Mouse (Mus musculus) forebrain, embryonic 10.5 days (tissue): ENCODE results near the gene Tomm40. TPM values are rescaled to one million over a fixed set of nuclear protein-coding genes. Genes with fewer than 3 reads are reported as not detected.
"Not testable (repeated sequence)": the region's sequence is repeated elsewhere in the genome, so short reads cannot be mapped to it uniquely, and the experiment has no call there.

ENCODE experiments used
- DNase-seq: peaks from one replicate; pipeline ENCODE4 v3.0.0-alpha.2; 2017; ENCODE audit warnings: low spot score; ENCODE audit errors: extremely low spot score
- H3K27ac ChIP-seq: fragments of 300-500 bp; sonication (generic); 2 replicates; pipeline ENCODE4 v1.5.1; 2016; ENCODE audit warnings: mild to moderate bottlenecking
- H3K27me3 ChIP-seq: fragments of 300-500 bp; sonication (generic); 2 replicates; pipeline ENCODE4 v1.6.1; 2016; ENCODE audit warnings: mild to moderate bottlenecking; ENCODE audit not compliant: poor library complexity, severe bottlenecking
- H3K36me3 ChIP-seq: fragments of 300-500 bp; sonication (generic); replicated peaks from 2 replicates; pipeline ENCODE4 v1.6.1; 2016; ENCODE audit warnings: mild to moderate bottlenecking, moderate library complexity
- H3K4me1 ChIP-seq: fragments of 300-500 bp; sonication (generic); 2 replicates; pipeline ENCODE4 v1.6.1; 2016
- H3K4me3 ChIP-seq: fragments of 300-500 bp; sonication (generic); 2 replicates; pipeline ENCODE4 v1.5.1; 2016; ENCODE audit warnings: mild to moderate bottlenecking, moderate library complexity
- H3K9me3 ChIP-seq: fragments of 300-500 bp; sonication (generic); 2 replicates; pipeline ENCODE4 v1.6.1; 2016; ENCODE audit warnings: mild to moderate bottlenecking, moderate library complexity
- WGBS: fragments of 180-500 bp; shearing (Covaris S2); methylation state at CpG from one replicate; pipeline ENCODE4 v1.1.7; 2016; 5-methylcytosine and 5-hydroxymethylcytosine counted together
- polyA plus RNA-seq: library from polyadenylated mRNA; unstranded; fragments of >200 nt; fragmentation: Nextera tagmentation; extraction: Ambion mirVana; gene quantifications from 2 replicates; pipeline ENCODE4 v1.2.1, GENCODE M21; 2016

Gene Tomm40
- polyA plus RNA-seq, 1 experiment from 2014 or later, result 187 TPM

DNA sequence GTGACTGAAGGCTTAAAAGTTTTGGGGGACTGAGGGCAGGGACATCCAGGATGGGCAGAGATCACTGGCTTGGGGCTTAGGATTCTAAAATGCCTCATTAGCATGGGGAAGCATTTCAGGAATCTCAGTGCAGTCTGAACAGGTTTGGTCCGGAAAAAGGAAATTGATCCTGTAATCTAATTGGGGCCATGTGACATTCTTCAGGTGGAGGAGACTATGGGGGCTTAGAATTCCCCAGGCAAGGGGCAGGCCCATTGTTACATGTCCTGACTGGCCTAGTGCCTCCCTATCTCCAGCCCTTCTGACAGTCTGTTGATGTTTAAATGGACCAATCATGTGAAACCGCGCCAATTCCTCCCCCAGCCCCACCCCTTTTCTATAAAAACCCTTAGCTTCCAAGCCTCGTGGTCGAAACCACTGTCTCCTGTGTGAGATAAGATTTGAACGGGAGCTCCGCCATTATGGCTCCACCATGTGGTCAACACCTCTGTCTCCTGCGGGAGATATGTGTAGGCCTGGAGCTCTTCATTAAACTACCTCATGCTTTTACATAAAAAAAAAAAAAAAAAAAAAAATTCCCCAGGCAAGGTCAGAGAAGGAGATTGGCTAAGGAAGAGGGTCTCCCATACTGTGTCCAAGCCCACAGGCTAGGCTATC, 28.2 kb downstream of the Tomm40 start:
- Histone ChIP-seq H3K27ac (peak overlapping the region; percentile 56; the same call in 1 of the 2 replicates), H3K4me1 (peaks cover 11% of the 10 kb centered on the region)
- not testable (repeated sequence) for H3K9me3 ChIP-seq, H3K27me3 ChIP-seq, H3K4me3 ChIP-seq, DNase-seq, H3K36me3 ChIP-seq
- 71% methylated on average over 8 of the region's 8 CpGs for WGBS

DNA sequence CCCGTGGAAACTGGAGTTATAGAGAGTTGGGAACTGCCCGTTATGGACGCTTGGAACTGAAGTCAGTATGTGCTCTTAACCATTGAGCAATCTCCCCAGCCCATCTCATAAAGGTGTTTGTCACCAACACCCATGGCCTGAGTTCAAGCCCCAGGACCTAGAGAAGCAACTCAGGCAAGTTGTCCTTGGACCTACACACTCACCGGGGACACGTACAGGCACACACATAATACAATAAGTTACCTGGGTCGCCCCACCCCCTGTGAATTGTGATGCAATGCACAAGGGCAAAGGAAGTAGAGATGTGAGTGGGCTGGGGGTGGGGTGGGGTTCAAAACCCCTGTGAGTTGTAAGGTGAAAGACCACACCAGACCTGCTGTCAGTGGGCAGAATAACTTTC, 28.7 kb downstream of the Tomm40 start:
- H3K36me3 ChIP-seq, result no peaks in the 10 kb centered on the region
- 86% methylated on average over 6 of the region's 6 CpGs for WGBS
- H3K27ac ChIP-seq, result peak overlapping the region; percentile 56; the same call in 1 of the 2 replicates
- peaks cover 6% of the 10 kb centered on the region; the same call in 1 of the 2 replicates for H3K4me1 ChIP-seq
- H3K4me3 ChIP-seq, result no peak overlapping the region
- DNase-seq, result no peak
- no peaks in the 10 kb centered on the region for H3K27me3 ChIP-seq
- no peaks in the 10 kb centered on the region; the same call in 1 of the 2 replicates for H3K9me3 ChIP-seq

DNA sequence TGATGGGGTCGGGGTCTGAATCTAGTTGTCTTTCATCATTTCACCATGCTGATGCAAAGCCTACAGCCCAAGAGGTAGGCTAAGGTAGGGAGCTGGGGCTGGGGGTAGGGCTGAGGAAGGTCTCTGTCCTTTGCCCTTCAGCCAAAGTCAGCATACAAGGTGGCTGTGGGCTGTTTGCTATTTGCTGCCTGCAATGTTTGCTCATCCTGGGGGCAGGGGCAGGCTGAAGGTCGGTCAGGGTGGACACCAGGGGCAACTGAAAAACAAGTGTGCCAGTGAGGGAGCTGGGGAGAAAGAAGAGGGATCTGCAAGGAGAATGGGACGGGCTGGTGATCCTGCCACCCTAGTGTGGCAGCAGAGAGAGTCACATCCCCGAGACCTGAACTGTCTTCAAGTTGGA, 29.9 kb downstream of the Tomm40 start:
- Histone ChIP-seq H3K27me3 (no peaks in the 10 kb centered on the region), H3K4me3 (no peak overlapping the region), H3K4me1 (peaks cover 6% of the 10 kb centered on the region; the same call in 1 of the 2 replicates), H3K36me3 (no peaks in the 10 kb centered on the region), H3K9me3 (no peaks in the 10 kb centered on the region; the same call in 1 of the 2 replicates), H3K27ac (no peak overlapping the region)
- WGBS, result 70% methylated on average over 4 of the region's 4 CpGs
- DNase-seq, result no peak

DNA sequence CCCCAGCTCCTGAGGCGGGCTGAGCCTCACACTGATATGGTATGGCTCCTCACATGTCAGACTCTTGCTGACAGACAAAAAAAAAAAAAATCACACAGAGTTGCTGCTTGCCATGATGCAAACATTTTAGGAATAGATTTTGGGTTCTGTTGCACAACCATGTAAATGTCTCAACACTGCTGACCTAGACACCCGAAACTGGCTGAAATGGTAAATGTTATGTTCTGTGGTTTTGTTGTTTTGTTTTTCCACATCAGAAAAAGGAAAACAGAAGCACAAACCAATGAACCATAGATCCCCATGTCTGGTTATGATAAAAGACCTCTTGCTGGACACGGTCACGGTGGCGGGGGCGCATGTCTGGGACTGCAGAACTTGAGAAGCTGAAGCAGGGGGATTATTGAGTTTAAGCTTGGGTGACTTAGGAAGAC, 31.5 kb downstream of the Tomm40 start:
- H3K4me3 ChIP-seq, result no peak overlapping the region
- no peaks in the 10 kb centered on the region for H3K27me3 ChIP-seq
- no peak for DNase-seq
- WGBS, result 91% methylated on average over 6 of the region's 6 CpGs
- H3K27ac ChIP-seq, result no peak overlapping the region
- peaks cover 6% of the 10 kb centered on the region; the same call in 1 of the 2 replicates for H3K4me1 ChIP-seq
- no peaks in the 10 kb centered on the region for H3K36me3 ChIP-seq
- no peaks in the 10 kb centered on the region for H3K9me3 ChIP-seq

DNA sequence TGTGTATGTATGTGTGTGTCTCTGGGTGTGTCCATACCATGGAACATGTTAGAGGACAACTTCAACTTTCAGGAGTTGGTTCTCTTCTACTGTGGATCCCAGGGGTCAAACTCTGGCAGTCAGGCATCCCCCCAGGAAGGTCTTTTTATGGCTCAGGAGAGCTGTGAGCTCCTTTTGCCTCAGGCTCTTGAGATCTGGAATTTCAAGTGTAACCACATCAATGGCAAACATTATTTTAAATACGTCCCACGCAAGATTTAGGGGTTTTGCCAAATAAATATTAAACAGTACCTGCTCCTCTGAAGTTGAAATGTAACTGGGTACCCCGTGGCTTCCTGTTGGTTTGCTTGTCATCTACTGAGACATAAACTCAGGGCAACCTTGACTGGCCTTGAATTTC, 32.3 kb downstream of the Tomm40 start:
- Histone ChIP-seq H3K27me3 (no peaks in the 10 kb centered on the region), H3K9me3 (no peaks in the 10 kb centered on the region), H3K27ac (no peak overlapping the region), H3K4me3 (no peak overlapping the region), H3K4me1 (peaks cover 6% of the 10 kb centered on the region; the same call in 1 of the 2 replicates), H3K36me3 (no peaks in the 10 kb centered on the region)
- WGBS, result 80% methylated on average over 3 of the region's 3 CpGs
- DNase-seq, result no peak

DNA sequence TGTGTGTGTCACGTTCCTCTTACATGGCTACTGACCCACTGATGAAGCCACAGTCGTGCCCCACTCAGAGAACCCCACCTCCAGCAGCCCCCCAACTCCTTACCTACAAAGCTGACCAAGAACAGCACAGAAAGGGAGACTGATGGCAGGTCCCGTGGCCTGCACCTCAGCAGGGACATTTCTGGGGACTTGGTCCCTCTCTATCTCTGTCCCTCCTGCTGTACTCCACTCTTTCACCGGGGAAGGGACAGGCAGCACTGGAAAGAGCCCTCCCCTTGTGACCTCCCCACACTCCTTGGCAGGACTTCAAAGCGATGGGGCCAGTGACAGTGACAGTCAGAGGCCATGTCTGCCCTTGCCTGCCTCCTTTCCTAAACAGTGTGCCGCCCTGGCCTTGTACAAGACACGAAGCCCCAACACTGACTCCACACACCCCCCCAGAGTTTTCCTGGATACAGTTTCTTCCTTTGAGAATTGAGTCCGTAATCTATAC, 34.0 kb downstream of the Tomm40 start, which contains the start of the genes Gm44805 and Apoc4:
TSS of gene Gm44805 (minus strand) at position 222 of the 493 bp plus-strand sequence.
TSS of gene Apoc4 (minus strand) at position 278 of the 493 bp plus-strand sequence.
- Histone ChIP-seq H3K4me1 (no peaks in the 10 kb centered on the region), H3K27me3 (no peaks in the 10 kb centered on the region), H3K36me3 (no peaks in the 10 kb centered on the region), H3K27ac (no peak within 1 kb of the TSS), H3K9me3 (no peaks in the 10 kb centered on the region), H3K4me3 (no peak within 1 kb of the TSS)
- no peak for DNase-seq
- WGBS, result 71% methylated on average over 8 of the region's 8 CpGs

DNA sequence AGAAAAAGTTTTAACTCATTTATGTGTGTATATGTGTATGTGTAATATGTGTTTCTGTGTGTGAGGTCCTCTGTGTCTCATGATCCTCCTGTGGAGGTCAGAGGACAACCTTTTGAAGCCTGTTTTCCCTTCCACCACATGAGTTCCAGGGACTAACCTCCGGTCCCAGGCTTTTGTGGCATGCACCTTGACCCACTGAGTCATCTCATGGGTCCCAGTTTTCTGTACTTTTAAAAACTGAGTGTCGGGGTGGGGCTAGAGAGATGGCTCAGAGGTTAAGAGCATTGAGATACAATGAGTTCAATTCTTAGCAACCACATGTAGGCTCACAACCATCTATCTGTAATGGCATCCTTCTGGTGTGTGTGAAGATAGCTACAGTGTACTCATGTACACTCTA, 34.5 kb downstream of the Tomm40 start:
- H3K27ac ChIP-seq, result no peak overlapping the region
- 82% methylated on average over 2 of the region's 2 CpGs for WGBS
- H3K9me3 ChIP-seq, result no peaks in the 10 kb centered on the region
- H3K36me3 ChIP-seq, result no peaks in the 10 kb centered on the region
- H3K4me3 ChIP-seq, result no peak overlapping the region
- H3K4me1 ChIP-seq, result no peaks in the 10 kb centered on the region
- no peak for DNase-seq
- H3K27me3 ChIP-seq, result no peaks in the 10 kb centered on the region

DNA sequence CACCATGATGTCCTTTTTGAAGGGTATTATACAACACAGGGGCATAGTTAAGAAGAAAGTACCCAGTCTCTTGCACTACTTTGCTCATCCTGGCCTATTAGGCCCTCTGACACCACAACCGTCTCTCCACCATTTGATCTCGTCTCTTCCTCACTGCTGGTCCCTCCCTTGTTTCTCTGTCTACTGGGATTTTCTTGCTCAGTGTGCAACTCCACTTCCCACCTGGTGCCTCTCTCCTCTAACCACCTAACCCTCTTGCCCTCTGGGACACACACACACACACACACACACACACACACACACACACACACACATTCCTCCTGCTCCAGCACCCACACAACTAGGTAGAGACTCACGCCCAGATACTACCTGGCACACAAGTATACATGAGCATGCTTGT, 36.3 kb downstream of the Tomm40 start:
- H3K27ac ChIP-seq, result no peak overlapping the region
- no peaks in the 10 kb centered on the region for H3K4me1 ChIP-seq
- 90% methylated on average over 3 of the region's 3 CpGs for WGBS
- no peaks in the 10 kb centered on the region for H3K9me3 ChIP-seq
- DNase-seq, result no peak
- H3K36me3 ChIP-seq, result no peaks in the 10 kb centered on the region
- no peak overlapping the region for H3K4me3 ChIP-seq
- no peaks in the 10 kb centered on the region for H3K27me3 ChIP-seq

DNA sequence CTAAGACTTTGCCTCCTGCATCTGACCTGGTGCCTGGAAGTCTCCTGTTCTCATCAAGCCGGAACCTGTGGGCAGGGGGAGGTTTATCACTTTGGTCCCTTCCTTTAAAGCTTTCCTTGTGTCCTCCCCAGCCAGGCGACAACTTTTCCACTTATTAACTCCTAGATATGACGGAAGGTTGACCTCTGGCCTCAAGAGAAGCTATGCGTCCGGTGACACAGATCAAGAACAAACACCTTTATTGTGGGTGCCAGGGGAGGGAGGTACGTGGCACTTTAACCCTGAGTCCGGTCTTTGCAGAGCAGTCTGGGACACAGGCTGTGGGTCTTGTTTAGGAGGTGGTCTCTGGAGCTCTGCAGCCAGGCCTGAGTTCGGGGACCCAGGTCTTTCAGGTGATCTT, 37.4 kb downstream of the Tomm40 start, which contains the start of gene Apoc2:
TSS of gene Apoc2 (minus strand) at position 70 of the 400 bp plus-strand sequence.
- no peak within 1 kb of the TSS for H3K27ac ChIP-seq
- H3K4me1 ChIP-seq, result no peaks in the 10 kb centered on the region
- H3K27me3 ChIP-seq, result no peaks in the 10 kb centered on the region
- no peak within 1 kb of the TSS for H3K4me3 ChIP-seq
- no peaks in the 10 kb centered on the region for H3K9me3 ChIP-seq
- H3K36me3 ChIP-seq, result no peaks in the 10 kb centered on the region
- DNase-seq, result no peak
- 84% methylated on average over 8 of the region's 8 CpGs for WGBS

DNA sequence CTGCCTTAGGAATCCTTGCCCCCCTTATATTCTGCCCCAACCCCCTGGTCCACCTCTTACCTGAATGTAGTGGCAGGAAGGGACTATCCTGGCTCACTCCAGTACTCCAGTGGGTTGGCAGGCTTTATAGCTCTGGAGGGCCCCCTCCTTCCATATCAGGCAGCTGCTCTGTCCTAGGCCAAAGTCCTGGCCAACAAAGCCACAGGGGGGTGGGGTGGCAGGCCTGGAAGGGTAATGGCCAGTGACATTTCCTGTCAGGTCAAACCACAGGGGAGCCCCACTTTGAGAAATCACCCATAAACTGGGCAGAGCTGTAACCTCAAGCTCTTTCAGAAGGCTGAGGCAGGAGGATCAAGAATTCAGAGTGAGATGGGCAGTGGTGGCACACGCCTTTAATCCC, 38.6 kb downstream of the Tomm40 start:
- Histone ChIP-seq H3K36me3 (no peaks in the 10 kb centered on the region), H3K9me3 (no peaks in the 10 kb centered on the region), H3K4me1 (no peaks in the 10 kb centered on the region), H3K4me3 (no peak overlapping the region), H3K27ac (no peak overlapping the region), H3K27me3 (no peaks in the 10 kb centered on the region)
- 79% methylated on average over 1 of the region's 1 CpGs for WGBS
- DNase-seq, result no peak

DNA sequence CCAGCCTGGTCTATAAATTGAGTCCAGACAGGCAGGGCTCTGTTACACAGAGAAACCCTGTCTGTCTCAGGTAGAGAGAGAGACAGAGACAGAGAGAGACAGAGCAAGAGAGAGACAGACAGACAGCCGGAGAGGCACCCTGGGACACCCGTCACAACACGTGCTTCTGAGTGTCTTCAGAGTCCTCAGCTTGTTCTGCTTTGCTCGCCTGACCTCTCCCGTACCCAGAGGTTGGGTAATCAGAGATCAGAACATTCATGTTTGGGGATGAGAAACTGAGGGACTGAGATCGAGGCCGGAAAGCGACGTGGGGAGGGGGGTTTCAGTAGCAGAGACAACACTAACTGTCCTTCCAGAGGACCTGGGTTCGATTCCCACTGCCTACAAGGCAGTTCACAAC, 39.4 kb downstream of the Tomm40 start:
- DNase-seq, result no peak
- 84% methylated on average over 10 of the region's 10 CpGs for WGBS
- Histone ChIP-seq H3K36me3 (no peaks in the 10 kb centered on the region), H3K4me3 (no peak overlapping the region), H3K27me3 (no peaks in the 10 kb centered on the region), H3K27ac (no peak overlapping the region), H3K9me3 (no peaks in the 10 kb centered on the region), H3K4me1 (no peaks in the 10 kb centered on the region)

DNA sequence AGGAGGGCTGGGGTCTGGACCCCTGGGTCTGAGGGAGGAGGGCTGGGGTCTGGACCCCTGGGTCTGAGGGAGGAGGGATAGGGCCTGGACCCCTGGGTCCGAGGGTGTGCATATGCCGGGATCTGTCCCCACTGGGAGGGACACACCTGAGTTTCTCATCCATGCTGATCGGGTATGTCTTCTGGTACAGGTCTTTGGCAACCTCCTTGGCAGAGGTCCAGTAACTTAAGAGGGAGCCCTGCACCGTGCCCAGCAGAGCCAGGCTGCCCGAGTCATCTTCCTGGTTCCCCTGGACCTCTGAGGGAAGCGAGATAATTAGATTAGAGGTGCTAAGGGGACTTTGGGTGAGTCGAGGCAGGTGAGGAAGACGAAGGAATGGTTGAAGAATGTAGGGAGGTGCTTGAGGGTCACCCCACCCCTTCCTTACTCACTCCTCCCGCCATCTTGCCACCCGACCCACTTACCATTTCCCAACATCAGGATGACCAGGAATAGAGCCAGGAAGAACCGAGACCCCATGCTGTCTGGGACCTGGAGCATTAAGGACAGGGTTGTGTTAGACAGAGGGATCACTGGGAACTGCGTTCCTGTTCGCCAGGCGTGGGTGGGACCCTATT, 42.0 kb downstream of the Tomm40 start:
- Histone ChIP-seq H3K36me3 (no peaks in the 10 kb centered on the region), H3K27ac (no peak overlapping the region), H3K4me1 (peaks cover 7% of the 10 kb centered on the region), H3K27me3 (no peaks in the 10 kb centered on the region), H3K9me3 (no peaks in the 10 kb centered on the region), H3K4me3 (no peak overlapping the region)
- DNase-seq, result no peak
- WGBS, result 70% methylated on average over 14 of the region's 14 CpGs

DNA sequence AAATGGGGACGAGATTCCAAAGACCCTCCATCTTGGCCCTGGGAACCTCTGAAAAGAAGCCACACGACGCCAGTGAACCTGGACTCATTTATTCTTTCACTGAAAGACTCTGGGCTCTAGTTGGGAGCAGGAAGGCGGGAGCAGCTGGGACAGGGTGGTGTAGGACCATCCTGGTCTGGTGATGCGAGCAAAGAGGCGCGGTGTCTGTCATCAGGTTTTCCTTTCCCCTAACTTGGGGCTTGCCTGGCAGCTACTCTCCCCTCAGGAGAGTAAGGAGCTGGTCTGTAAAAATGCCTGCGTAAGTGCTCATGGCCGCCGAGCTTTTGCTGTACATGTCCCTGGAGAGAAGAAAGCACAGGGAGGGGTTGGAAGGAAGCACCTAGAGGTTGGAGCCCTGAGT, 43.7 kb downstream of the Tomm40 start:
- no peaks in the 10 kb centered on the region for H3K27me3 ChIP-seq
- no peaks in the 10 kb centered on the region for H3K9me3 ChIP-seq
- H3K4me1 ChIP-seq, result peaks cover 7% of the 10 kb centered on the region
- H3K27ac ChIP-seq, result no peak overlapping the region
- WGBS, result 77% methylated on average over 10 of the region's 10 CpGs
- H3K4me3 ChIP-seq, result no peak overlapping the region
- H3K36me3 ChIP-seq, result no peaks in the 10 kb centered on the region
- no peak for DNase-seq
